Comparison of ENCODE assay signal across 8 mouse cellular contexts in genomic region chr10:85927676-85928445, GRCm38 (mm10). TPM values are rescaled to one million over a fixed set of nuclear protein-coding genes. Genes with fewer than 3 reads are reported as not detected.
DNase-seq lines count a peak whose midpoint lies in the region; ATAC-seq and TF ChIP-seq lines count a peak whose summit lies in the region.

Ascl4 (plus strand) TSS chr10:85927681.

- H3K27ac ChIP-seq in cortical plate, adult 2 months (ENCODE audit: insufficient read depth, low read length), result no peak within 1 kb of the TSS
- no peak within 1 kb of the TSS for H3K27ac ChIP-seq in hindbrain, embryonic 11.5 days (ENCODE audit: low read depth, low read length)
- H3K27ac ChIP-seq in limb, embryonic 11.5 days (replicated peaks; ENCODE audit: low read depth, low read length), result no peak within 1 kb of the TSS
- no peak within 1 kb of the TSS for H3K27ac ChIP-seq in midbrain, embryonic 16.5 days (ENCODE audit: low read length)

- H3K4me1 ChIP-seq in cortical plate, adult 2 months (ENCODE audit: control insufficient read depth, insufficient read depth, low read length), result peaks cover 4% of the 10 kb centered on the region
- H3K4me1 ChIP-seq in hindbrain, embryonic 11.5 days (replicated peaks; ENCODE audit: control insufficient read depth, insufficient read depth, low read length), result no peaks in the 10 kb centered on the region; the same call in 1 of the 2 replicates
- H3K4me1 ChIP-seq in limb, embryonic 11.5 days (ENCODE audit: control insufficient read depth, insufficient read depth, low read length), result no peaks in the 10 kb centered on the region
- H3K4me1 ChIP-seq in midbrain, embryonic 16.5 days (ENCODE audit: control insufficient read depth, insufficient read depth, low read length), result peaks cover 14% of the 10 kb centered on the region

- peak; percentile 57 for ATAC-seq in CD4-positive, CD25-positive, alpha-beta regulatory T cell, adult 4 months
- 0 out of 2 replicates have a peak, but pooled peaks have one; percentile 17 for ATAC-seq in hindbrain, embryonic 11.5 days (ENCODE audit: low FRiP score)
- ATAC-seq in limb, embryonic 11.5 days (ENCODE audit: insufficient number of reproducible peaks, low FRiP score, low TSS enrichment, low read depth), result no peak
- peak; percentile 40 for ATAC-seq in midbrain, embryonic 16.5 days

- TF ChIP-seq POLR2A in cortical plate, adult 2 months (IDR thresholded peaks at IDR 0.05; ENCODE audit: extremely low read depth, insufficient read depth, low read length), result no peak

- peak within 1 kb of the TSS; percentile 86 for H3K4me2 ChIP-seq in hindbrain, embryonic 11.5 days (replicated peaks; ENCODE audit: low read depth, low read length)
- peak within 1 kb of the TSS; percentile 77 for H3K4me2 ChIP-seq in limb, embryonic 11.5 days (ENCODE audit: low read depth, severe bottlenecking)
- H3K4me2 ChIP-seq in midbrain, embryonic 16.5 days (ENCODE audit: low read length), result peak within 1 kb of the TSS; percentile 80

- DNase-seq in frontal cortex, postnatal 36 days (ENCODE audit: low spot score in 2 of 2), result peak; percentile 13 to 19
- DNase-seq in frontal cortex, postnatal 25 days (ENCODE audit: low spot score in 2 of 2), result no peak
- peak; percentile 61 for DNase-seq in hindbrain, embryonic 11.5 days (ENCODE audit: low spot score)
- DNase-seq in limb, embryonic 11.5 days (ENCODE audit: low spot score), result peak; percentile 56
- no peak for DNase-seq in layer of hippocampus, adult 8-10 months (ENCODE audit: low spot score in 2 of 2)

- H3K36me3 ChIP-seq in hindbrain, embryonic 11.5 days (ENCODE audit: control insufficient read depth, insufficient read depth, low read length), result no peaks in the 10 kb centered on the region
- H3K36me3 ChIP-seq in limb, embryonic 11.5 days (ENCODE audit: control insufficient read depth, insufficient read depth, low read length), result no peaks in the 10 kb centered on the region
- no peaks in the 10 kb centered on the region for H3K36me3 ChIP-seq in midbrain, embryonic 16.5 days (ENCODE audit: control insufficient read depth, insufficient read depth, low read length)

- 0 out of 2 replicates have a peak, but pooled peaks cover 5% of the 10 kb centered on the region for H3K27me3 ChIP-seq in hindbrain, embryonic 11.5 days (ENCODE audit: control insufficient read depth, insufficient read depth, low read length)
- peaks cover 12% of the 10 kb centered on the region for H3K27me3 ChIP-seq in limb, embryonic 11.5 days (ENCODE audit: control insufficient read depth, insufficient read depth, low read length)
- H3K27me3 ChIP-seq in midbrain, embryonic 16.5 days (ENCODE audit: control insufficient read depth, insufficient read depth, low read depth, low read length), result no peaks in the 10 kb centered on the region

- peak within 1 kb of the TSS; percentile 49; the same call in 1 of the 2 replicates for H3K9ac ChIP-seq in hindbrain, embryonic 11.5 days (ENCODE audit: low read depth, low read length)
- peak within 1 kb of the TSS; percentile 35; the same call in 1 of the 2 replicates for H3K9ac ChIP-seq in limb, embryonic 11.5 days (ENCODE audit: low read length)
- peak within 1 kb of the TSS; percentile 68 for H3K9ac ChIP-seq in midbrain, embryonic 16.5 days (ENCODE audit: low read depth, low read length)

- WGBS in hindbrain, embryonic 11.5 days, result 2% methylated on average over 23 of the region's 23 CpGs
- WGBS in limb, embryonic 11.5 days, result 2% methylated on average over 23 of the region's 23 CpGs
- WGBS in midbrain, embryonic 16.5 days, result under 1% methylated on average over 23 of the region's 23 CpGs

- peak within 1 kb of the TSS; percentile 39 for H3K4me3 ChIP-seq in cortical plate, adult 2 months (ENCODE audit: insufficient read depth, low read length)
- peak within 1 kb of the TSS; percentile 44 for H3K4me3 ChIP-seq in hindbrain, embryonic 11.5 days (ENCODE audit: low read depth, low read length)
- H3K4me3 ChIP-seq in limb, embryonic 11.5 days (ENCODE audit: low read depth, low read length), result peak within 1 kb of the TSS; percentile 41
- peak within 1 kb of the TSS; percentile 53 for H3K4me3 ChIP-seq in midbrain, embryonic 16.5 days (ENCODE audit: low read depth, low read length)

- no peaks in the 10 kb centered on the region for H3K9me3 ChIP-seq in hindbrain, embryonic 11.5 days (ENCODE audit: control insufficient read depth, low read length)
- H3K9me3 ChIP-seq in limb, embryonic 11.5 days (ENCODE audit: control insufficient read depth, low read length), result no peaks in the 10 kb centered on the region
- H3K9me3 ChIP-seq in midbrain, embryonic 16.5 days (replicated peaks; ENCODE audit: control insufficient read depth, low read length, poor library complexity, severe bottlenecking), result no peaks in the 10 kb centered on the region

- TF ChIP-seq CTCF in cortical plate, adult 2 months (IDR thresholded peaks at IDR 0.05; ENCODE audit: extremely low read depth, insufficient read depth, low read length), result no peak

RNA-seq across cellular contexts. Expression of gene Ascl4, which starts in this region (rescaled TPM):
- under 1 TPM in 1 of 2 experiments, not detected in 1; 0.50 TPM for polyA plus RNA-seq in CD4-positive, CD25-positive, alpha-beta regulatory T cell, adult 4 months (2017; shearing (Covaris generic))
- polyA plus RNA-seq in cortical plate, adult 2 months (2012; rRNA removed), result 0.29 and 0.53 TPM in 2 replicates
- 0.31 and 0.51 TPM in 2 replicates for polyA plus RNA-seq in hindbrain, embryonic 11.5 days (2014; fragmentation: Nextera tagmentation; extraction: Ambion mirVana)
- 0.14 and 0.15 TPM in 2 replicates for polyA plus RNA-seq in limb, embryonic 11.5 days (2014; fragmentation: Nextera tagmentation; extraction: Ambion mirVana)
- 1.2 and 1.3 TPM in 2 replicates for polyA plus RNA-seq in midbrain, embryonic 16.5 days (2015; fragmentation: Nextera tagmentation; extraction: Ambion mirVana)
- total RNA-seq in layer of hippocampus, adult 8-10 months (2022), result under 1 TPM; 0.25 to 0.69 (median 0.50) TPM

Comparison
In these comparisons a context has a peak if more than half of its experiments do, and no peak if none do; other contexts are left out.
1. DNase-seq: peak in frontal cortex, postnatal 36 days (2 of 2); none in frontal cortex, postnatal 25 days (0 of 2) and layer of hippocampus, adult 8-10 months (0 of 2).
2. Peak in ATAC-seq in CD4-positive, CD25-positive, alpha-beta regulatory T cell, adult 4 months; RNA of the gene not detected or under 1 TPM.
3. Peak in DNase-seq, ATAC-seq, H3K4me3 ChIP-seq, H3K9ac ChIP-seq and H3K4me2 ChIP-seq in hindbrain, embryonic 11.5 days; RNA of the gene not detected or under 1 TPM.
4. Peak in DNase-seq, H3K4me3 ChIP-seq, H3K9ac ChIP-seq and H3K4me2 ChIP-seq in limb, embryonic 11.5 days; RNA of the gene not detected or under 1 TPM.
5. Peak in every context shown above with its lines, with median percentiles within 50 percentile points of each other: H3K4me3 ChIP-seq, H3K4me2 ChIP-seq and H3K9ac ChIP-seq.